Mouse (Mus musculus) retina, postnatal 7 days (tissue): ENCODE measurements around the gene Grb2.

Experiments
- DNase-seq: peaks from one replicate; pipeline ENCODE4 v3.0.0-alpha.2; 2012; ENCODE audit warnings: low read depth, low spot score

Grb2 gene

DNA sequence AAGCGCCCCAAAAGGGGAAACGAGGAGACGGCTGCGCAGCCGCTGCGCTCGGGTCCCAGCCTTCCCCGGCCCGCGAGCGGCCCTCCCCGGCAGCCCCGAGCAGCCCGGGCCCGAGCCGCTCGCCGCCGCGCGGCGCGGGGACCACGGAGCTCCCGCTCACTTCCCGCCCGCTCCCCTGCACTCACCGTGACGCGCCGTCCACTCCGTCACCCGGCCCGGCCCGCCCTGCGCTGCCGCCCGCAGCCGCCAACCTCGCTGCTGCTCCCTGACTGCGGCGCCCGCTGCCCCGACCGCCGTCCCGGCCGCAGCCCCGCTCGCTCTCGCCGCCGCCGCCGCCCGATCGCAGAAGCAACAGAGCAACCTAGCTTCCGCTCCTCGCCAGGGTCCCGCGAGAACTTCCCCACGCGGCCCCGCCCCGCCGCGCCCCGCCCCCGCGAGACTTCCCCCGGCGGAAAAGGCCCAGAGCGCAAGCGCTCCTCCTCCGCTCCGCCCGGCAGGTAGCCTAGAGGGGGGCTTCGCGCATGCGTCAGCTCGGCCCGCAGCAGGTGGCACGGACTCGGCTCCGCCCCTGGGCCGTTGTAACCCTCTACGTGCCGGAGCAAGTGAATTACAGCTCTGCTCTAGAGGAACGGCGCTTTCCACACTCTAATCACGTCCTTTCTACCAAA is at the start of gene Grb2:
Gene Grb2 (minus strand): TSS at position 389 of the 668 bp plus-strand sequence.
- peak; percentile 97 for DNase-seq

DNA sequence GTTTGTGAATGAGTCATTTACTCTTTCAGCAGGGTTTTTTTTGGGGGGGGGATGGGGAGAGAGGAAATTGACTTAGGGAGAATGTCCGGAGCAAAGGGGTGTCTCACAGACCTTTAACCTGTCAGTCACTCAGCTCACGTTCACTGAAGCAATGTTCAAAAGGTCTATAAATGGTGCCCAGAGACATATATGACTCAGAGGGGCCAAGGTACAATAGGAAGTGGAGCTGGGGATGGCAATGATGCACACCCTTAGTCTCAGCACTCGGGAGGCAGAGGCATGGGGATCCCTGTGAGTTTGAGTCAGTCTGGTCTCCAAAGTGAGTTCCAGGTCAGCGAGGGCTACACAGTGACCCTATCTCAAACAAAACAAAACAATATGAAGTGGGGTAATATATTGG is 45.1 kb upstream of the Grb2 start:
- no peak for DNase-seq

DNA sequence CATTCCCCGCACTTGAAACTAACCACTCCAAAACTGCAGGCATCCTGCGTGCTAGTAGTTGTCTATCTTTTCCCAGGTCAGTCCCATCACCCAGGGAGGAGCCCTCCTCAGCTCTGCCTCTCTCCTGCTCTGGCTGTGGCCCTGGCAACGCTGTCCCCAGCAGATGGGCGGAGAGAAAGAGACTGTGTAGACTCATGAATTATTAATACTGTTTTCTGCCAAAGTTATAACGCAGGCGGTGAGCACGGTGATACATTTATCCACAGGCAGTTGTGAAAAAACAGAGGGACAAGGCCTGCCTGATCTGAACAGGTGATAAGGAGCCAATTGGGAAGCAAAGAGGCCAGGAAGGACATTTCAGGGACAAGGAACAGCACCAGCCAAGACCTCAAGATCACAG is 44.3 kb upstream of the Grb2 start:
- no peak for DNase-seq

DNA sequence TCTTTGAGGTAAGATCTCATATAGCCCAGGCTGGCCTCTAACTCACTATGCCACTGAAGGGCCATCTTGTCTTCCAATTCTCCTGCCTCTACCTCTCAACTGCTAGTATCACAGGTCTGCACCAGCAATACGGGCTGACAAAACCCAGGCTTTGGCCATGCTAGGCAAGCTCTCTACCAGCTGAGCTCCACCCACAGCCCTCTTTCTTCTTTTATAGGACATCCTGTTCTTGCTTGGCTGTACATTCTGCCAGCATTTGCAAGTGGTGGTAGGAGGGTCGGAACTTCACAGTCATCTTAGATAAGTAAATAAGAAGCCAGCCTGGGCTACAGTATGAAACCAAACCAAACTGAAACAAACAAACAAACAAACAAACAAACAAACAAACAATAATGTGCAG is 43.3 kb upstream of the Grb2 start:
- DNase-seq, result no peak

DNA sequence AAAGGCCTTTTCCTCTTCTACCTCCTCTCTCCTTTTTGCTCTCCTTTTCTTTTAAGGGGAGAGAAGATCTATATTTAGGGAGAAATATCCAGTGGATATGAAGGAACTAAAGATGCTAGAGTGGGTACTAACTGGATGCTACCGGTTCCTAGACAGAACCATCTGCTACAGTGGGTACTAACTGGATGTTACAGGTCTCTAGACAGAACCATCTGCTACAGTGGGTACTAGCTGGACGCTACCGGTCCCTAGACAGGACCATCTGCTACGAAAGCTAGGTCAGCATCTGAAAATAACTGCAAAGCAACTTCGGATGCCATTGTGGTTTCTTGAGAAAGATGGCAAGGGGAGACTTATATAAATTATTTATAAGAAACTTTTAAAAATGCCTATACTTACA is 41.4 kb upstream of the Grb2 start:
- DNase-seq, result no peak

DNA sequence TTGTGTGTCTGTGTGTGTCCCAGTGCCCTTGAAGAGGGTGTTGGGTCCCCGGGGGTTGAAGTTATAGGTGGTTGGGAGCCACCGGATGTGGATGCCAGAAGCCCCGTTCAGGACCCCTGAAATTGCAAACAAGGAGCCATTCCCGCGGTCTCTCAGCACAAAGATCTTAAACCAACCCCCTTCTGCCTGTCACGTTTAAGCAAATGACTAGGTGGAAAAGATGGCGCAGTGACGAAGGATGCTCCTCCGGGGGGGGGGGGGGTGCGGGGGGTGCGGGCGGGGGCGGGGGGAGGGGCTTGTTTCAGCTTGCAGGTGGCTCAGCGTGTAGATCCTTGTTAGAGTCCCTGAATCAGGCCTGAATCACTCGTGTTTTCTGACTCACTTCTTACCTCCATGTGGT is 39.0 kb upstream of the Grb2 start:
- DNase-seq, result no peak

DNA sequence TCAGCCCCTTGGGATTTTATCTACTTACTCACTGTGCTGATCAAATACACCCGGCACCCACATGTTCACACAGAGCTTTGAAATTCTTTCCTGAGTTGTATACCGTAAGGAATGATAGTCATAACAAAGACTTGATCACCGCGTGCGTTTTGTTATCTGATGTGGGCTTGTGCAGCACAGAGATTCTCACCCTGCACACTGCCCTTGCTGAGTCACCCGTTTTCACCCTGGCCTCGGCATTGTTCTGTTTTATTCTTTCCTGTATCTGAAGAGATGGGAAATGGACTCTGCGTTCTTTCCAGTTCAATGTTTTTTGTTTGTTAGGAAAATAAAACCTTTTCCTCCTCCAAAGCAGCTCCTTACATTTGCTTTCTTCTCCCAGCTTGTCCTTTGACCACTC is 38.4 kb upstream of the Grb2 start:
- DNase-seq, result no peak

DNA sequence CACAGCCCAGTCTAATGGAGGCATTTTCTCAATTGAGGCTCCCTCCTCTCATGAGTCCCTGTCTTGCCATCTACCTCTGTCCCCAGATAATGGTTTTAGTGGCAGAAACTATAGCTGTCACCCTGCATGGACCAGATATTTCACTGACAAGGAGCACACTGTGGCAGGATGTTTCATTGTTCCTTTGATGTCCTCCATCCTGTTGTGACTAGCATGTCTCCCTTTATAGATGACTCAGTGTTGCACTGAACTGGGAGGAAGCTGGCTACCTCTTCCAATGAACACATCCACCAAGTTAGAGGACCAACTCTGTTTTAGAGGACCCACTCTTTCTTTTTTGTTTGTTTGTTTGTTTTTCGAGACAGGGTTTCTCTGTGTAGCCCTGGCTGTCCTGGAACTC is 37.7 kb upstream of the Grb2 start:
- DNase-seq, result no peak

DNA sequence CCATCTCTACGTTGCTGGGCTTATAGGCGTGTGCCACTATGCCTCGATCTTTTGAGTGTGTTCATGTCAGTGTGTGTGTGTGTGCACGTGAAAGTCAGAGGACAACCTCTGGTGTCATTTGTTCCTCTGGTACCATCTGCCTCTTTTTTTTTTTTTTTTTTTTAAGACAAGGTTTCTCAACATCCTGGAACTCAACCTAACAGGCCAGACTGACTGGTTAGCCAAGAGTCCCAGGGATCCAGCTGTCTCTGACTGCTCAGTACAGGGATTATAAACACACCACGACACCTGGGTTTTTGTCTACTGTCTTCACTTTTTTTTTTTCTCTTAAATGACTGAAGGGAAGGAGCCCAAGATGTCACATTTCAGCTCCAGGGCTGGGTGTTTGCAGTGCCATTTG is 36.0 kb upstream of the Grb2 start:
- DNase-seq, result no peak

DNA sequence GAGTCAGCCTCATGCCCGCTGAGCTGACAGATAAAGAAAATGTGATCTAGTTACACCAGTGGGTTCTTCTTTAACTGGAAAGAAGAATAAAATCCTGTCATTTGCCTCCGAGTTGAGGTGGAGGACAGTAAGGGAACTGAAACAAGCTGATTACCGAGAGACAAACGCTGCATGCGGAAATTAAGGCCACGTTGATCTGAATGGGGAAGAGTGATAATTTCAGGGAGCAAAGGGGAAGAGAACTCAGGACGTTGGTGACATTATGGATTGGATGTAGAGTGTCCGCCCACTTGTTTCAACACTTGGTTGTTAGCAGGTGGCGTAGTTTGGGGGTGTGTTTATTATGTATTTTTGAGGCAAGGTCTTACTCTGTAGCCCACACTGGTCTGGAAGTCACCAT is 34.5 kb upstream of the Grb2 start:
- DNase-seq, result no peak

DNA sequence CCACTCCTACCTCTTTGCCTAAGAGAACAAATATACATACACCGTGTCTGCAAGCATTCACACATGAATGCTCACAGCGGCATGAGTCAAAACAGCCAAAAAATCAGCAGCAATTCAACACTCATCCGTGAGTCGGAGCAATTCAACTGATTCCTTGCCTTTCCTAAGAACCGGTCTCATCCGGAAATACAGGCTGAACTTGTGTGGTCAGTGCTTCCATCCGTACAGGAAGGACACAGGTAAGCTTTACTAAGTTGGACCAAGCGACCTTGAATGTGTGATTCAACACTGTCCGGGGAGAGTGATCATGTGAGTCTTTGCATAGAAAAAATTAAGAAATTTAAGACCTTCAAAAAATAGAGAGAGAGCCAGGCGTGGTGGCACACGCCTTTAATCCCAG is 32.7 kb upstream of the Grb2 start:
- DNase-seq, result no peak

DNA sequence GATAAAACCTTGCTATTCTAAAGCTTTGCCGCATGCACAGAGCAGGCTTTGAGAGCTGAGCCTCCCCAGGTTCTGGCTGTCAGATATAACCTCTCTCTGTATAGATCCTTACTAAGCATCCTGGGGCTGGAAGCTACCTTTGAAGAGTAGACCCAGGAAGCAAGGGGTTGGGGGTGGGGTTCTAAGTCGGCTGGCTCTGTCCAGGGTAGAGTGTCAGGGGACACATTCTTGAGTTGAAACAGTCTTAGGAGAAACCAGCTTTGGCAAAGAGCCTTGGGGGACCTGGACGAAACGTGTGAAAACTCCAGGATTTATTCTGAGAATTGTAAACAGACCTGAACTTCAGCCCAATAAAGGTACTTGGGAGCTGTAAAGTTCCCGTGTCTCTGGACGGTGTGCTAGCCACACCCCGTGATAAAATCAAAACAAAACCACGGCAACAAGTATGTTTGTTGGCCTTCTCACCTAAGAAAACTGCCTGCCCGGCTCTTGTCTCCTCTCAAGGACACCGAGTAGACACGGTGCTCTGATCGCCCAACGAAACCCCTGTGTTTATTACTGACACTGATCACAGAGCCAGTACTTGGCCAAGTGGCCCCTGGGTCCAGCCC is 30.0 kb upstream of the Grb2 start:
- DNase-seq, result no peak

DNA sequence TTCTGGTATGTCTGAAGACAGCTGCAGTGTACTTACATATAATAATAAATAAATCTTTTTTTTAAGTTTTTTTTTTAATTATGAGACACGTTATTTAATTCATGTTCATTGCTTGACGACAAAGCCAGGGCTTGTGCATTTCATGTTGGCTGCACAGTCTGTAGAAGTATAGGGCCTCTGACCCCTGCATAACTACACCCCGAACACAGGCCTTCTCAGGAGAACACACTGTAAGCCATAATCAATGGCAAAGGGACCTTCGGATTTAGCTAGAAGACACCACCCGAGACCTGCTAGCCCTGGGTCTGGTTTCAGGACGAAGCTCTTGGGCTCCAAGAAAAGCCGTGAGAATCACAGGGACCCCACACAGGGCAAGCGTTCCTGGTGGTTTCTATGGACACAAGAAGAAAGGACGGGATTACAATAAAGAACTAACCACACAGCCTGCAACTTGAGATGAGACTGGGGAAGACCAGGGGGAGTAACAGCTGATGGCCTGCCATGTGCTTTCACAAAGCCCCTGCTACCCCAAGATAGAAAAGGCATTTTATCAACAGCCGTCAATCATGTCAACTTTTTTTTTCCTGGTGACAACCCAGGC is 29.3 kb upstream of the Grb2 start:
- DNase-seq, result no peak

DNA sequence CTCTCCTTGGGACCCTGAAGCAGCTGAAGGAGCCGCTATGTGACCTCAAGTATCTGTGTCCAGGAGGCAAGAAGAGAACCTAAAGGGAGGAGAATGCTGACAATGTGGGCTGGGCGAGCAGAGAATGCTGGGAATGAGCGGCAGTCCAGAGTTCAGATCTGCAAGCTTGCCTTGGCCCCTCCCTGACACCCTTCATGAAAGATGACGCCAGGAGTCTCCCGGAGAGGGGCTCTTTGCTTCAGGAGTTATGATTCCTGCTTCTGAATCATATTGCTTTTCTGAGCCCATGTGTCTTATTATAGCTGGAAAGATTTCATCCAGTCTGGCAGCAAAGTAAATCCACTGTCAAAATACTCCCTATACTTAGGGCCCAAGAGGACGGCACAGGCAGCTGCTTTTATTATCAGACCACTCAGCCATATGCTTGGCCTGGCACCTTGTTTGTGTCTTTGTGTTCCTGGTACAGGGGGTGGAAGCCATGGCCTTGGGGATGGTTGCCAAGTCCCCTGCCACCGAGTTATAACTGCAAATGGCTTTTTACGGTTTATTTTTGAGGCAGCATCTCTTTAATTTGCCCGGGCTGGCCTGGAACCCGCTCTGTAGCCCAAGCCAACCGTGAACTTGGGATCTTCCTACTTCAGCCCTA is 25.8 kb upstream of the Grb2 start:
- DNase-seq, result no peak

DNA sequence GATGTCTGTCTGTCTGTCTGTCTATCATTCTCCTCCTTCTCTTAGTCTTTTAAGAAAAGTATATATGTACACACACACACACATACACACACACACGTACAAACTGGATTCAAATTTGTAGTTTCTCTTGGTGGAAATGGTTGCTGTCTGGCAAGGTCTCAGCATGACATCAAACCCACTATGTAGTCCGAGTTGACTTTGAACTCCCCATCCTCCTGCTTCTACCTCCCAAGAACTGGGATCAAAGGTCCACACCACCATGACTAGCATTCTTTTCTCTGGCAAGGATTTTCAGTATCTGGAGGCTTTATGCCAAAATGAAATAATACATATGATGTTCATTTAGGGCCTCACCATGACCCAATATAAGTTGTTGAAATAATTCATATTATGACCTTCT is 14.8 kb upstream of the Grb2 start:
- DNase-seq, result no peak

DNA sequence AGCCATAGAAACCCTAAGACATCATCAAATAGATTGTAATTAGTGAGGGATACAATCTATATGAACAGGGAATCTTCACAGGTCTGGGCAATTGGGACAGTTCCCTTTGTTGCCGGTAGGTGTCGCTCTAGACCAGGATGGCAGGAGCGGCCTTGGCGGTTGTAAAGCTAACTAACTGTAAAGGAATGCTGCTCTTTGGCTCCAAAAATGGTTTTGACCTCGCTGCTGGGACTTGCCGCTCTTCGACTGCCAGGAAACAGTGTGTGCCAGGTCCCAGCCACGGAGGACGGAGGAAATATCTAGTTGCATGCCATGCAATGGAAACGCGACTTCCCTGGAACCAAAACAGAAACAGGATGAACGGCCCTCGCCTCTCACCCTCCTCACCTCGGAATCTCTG is 14.2 kb upstream of the Grb2 start:
- peak; percentile 63 for DNase-seq

DNA sequence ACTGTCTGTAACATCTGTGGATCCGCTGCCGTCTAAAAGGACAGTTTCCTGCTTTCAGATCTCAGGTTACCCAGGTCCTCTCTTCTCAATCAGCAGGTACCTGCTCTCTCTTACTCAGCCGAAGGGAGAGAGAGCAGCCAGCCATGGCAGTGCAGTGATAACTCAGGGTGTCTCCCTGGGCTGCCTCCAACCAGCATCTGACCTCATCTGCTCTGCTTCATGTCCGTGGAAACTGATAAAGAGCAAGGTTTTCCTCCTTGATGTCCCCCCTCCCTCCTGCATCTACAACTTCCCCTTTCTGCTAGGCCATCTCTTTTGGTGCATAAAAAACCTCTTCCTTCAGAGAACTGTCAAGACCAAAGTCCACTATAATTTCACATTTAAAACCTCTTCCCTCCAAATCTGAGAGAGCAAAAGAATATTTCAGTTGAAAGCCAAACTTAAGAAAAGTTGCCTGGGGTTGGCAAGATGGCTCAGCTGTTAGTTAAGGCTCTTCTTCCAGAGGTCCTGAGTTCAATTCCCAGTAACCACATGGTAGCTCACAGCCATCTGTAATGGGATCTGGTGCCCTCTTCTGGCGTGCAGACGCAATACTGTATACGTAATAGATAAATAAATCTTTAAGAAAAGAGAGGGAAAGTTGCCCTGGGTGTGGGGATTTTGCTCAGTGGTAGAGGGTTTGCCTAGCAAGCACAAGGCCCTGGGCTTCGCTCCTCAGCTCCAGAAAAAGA is 9.4 kb upstream of the Grb2 start:
- DNase-seq, result no peak

DNA sequence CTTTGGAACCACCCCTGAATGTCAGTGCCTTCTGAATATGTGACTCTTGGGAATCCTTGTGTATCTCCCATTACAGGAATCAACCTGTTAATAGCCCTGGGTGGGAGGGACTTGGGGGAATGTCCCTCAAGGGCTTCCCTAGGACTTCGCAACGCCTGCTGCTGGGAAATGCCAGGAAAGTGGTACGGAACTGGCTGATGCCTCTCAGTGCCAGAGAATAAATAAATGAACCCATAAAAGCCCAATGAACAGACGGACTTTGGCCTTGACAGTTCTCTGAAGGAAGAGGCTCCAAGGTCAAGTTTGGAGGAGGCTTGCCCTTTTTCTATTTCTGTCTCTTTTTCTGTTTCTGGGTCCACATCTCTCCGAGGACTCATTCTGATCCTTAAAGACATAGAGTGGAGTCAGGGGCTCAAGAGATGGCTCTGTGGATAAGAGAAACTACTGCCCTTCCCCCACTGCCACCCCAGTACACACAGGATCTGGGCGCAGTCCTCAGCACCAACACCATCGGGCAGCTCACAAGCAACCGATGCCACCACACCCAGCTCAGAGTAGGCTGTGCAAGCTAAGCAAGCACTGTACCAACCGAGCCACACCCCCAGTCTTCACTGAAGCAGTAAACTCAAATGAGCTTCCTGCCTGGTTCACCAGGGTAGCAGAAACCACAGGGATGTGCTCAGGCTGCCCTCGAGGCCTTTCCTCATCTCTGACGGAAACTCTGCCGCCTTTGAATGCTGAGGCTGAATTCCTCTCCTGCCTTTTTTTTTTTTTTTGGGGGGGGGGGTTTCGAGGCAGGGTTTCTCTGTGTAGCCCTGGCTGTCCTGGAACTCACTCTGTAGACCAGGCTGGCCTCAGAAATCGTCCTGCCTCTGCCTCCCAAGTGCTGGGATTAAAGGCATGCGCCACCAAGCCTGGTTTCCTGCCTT is 8.3 kb upstream of the Grb2 start:
- no peak for DNase-seq

DNA sequence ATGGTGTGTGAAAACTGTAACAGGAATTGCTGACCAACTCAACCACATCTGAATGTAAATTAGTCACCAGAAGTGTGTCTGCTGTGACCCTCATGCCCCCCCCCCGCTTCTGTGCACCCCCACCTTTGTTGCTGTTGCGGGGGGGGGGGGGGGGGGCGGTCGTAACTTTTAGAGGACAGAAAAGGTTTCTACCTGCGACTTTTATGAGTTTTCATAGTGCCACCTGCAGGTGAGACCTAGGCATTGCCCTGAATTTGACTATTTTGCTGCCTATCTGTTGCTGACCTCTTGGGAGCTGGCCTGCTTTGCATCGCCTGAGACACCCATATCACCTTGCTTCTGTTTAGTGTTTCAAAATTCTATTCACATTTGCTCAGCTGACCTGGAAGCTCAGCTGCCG is 6.1 kb upstream of the Grb2 start:
- DNase-seq, result no peak

DNA sequence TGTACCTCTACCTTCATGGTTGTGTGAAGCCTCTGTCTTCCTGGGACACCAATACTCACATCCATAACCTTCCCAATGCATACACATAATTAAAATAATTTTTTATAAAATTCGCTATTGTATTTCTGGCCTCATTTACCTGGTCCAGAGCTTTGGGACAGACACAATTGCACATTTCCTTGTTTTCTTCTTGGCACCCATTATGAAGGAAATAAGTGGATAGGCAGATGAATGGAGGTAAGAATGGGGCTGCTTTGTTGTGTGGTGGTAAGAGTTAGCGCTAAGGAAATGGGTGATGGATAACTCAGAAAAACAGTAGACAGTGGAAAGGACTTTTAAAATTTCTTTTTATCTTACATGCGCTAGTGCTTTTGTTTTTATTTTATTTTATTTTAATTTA is 5.0 kb upstream of the Grb2 start:
- no peak for DNase-seq

DNA sequence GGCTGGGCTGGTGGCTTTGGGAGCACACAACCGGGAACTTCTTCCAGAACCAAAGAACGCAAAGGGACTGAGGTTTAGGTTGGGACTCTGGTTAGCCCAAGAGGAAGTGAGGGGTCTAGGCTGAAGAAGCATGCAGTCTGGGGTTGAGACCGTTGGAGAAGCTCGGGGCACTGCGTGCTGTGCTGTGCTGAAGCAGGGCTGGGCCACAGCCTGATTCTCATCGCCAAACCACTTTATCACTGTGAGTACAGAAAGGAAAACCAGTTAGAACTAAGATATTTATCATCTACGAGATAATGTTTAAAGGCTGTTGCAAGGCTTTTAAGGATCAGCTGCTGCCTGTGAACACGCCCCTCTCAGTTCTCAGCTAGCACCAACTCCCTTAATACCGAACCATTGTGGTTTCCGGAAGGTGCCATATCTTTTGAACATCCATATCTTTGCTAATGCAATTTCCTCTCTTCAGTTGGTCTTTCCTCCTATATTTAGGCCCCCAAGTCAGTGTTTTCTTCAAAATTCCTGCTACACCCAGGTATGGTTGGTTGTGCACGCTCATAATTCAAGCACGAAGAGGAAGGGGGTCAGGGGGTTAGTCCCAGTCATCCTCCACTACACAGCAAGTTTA is 4.4 kb upstream of the Grb2 start:
- no peak for DNase-seq
